8 mouse cellular contexts compared by ENCODE assay signal in genomic region chr1:133953261-133953742, GRCm38 (mm10). TPM values are rescaled to one million over a fixed set of nuclear protein-coding genes. Genes with fewer than 3 reads are reported as not detected.
DNase-seq lines count a peak whose midpoint lies in the region; ATAC-seq and TF ChIP-seq lines count a peak whose summit lies in the region.

No protein-coding gene starts in this region.

- H3K79me2 ChIP-seq in C2C12 (ENCODE audit: control insufficient read depth, insufficient read depth): no peaks in the 10 kb centered on the region

- H3K4me1 ChIP-seq in hindbrain, embryonic 13.5 days (replicated peaks): peaks cover 9% of the 10 kb centered on the region
- H3K4me1 ChIP-seq in hindbrain, embryonic 12.5 days: peaks cover 9% of the 10 kb centered on the region; the same call in 1 of the 2 replicates
- no peaks in the 10 kb centered on the region for H3K4me1 ChIP-seq in forebrain, embryonic 15.5 days
- peaks cover 5% of the 10 kb centered on the region; the same call in 1 of the 2 replicates for H3K4me1 ChIP-seq in kidney, embryonic 14.5 days (ENCODE audit: control insufficient read depth, insufficient read depth, low read length)

- H3ac ChIP-seq in C2C12 (ENCODE audit: control insufficient read depth, insufficient read length, low read depth): no peak overlapping the region

- no peak for TF ChIP-seq CTCF in C2C12 (IDR thresholded peaks at IDR 0.05; ENCODE audit: control insufficient read depth, insufficient read depth, insufficient read length)

- H3K9me3 ChIP-seq in hindbrain, embryonic 13.5 days: no peaks in the 10 kb centered on the region
- no peaks in the 10 kb centered on the region for H3K9me3 ChIP-seq in hindbrain, embryonic 12.5 days (replicated peaks)
- H3K9me3 ChIP-seq in forebrain, embryonic 15.5 days: no peaks in the 10 kb centered on the region
- no peaks in the 10 kb centered on the region for H3K9me3 ChIP-seq in kidney, embryonic 14.5 days (ENCODE audit: control insufficient read depth, low read length)

- no peak overlapping the region for H3K4me2 ChIP-seq in hindbrain, embryonic 13.5 days
- H3K4me2 ChIP-seq in hindbrain, embryonic 12.5 days (replicated peaks): no peak overlapping the region
- no peak overlapping the region for H3K4me2 ChIP-seq in forebrain, embryonic 15.5 days (replicated peaks)
- no peak overlapping the region for H3K4me2 ChIP-seq in kidney, embryonic 14.5 days (replicated peaks; ENCODE audit: low read depth, low read length)

- no peaks in the 10 kb centered on the region for H3K79me3 ChIP-seq in C2C12 (ENCODE audit: low read depth)

- DNase-seq in cerebellum, adult 11 months: peak; percentile 61
- DNase-seq in heart, postnatal 25 days (ENCODE audit: low spot score): peak; percentile 34
- DNase-seq in spleen, postnatal 4 days (ENCODE audit: low spot score in 2 of 2): no peak

- ATAC-seq in hindbrain, embryonic 13.5 days (ENCODE audit: low FRiP score): no peak
- ATAC-seq in hindbrain, embryonic 12.5 days (ENCODE audit: low FRiP score): no peak
- no peak for ATAC-seq in forebrain, embryonic 15.5 days (replicated peaks)
- ATAC-seq in kidney, embryonic 14.5 days (ENCODE audit: low FRiP score, low TSS enrichment): no peak

- 51% methylated on average over 9 of the region's 9 CpGs for WGBS in hindbrain, embryonic 13.5 days
- 50% methylated on average over 9 of the region's 9 CpGs for WGBS in hindbrain, embryonic 12.5 days
- 55% methylated on average over 9 of the region's 9 CpGs for WGBS in forebrain, embryonic 15.5 days
- 18% methylated on average over 9 of the region's 9 CpGs for WGBS in kidney, embryonic 14.5 days

- no peaks in the 10 kb centered on the region for H3K27me3 ChIP-seq in hindbrain, embryonic 13.5 days
- no peaks in the 10 kb centered on the region for H3K27me3 ChIP-seq in hindbrain, embryonic 12.5 days
- H3K27me3 ChIP-seq in C2C12 (ENCODE audit: control insufficient read depth, insufficient read depth, insufficient read length): no peaks in the 10 kb centered on the region
- H3K27me3 ChIP-seq in forebrain, embryonic 15.5 days: no peaks in the 10 kb centered on the region
- peaks cover 3% of the 10 kb centered on the region; the same call in 1 of the 2 replicates for H3K27me3 ChIP-seq in kidney, embryonic 14.5 days (ENCODE audit: control insufficient read depth, insufficient read depth, low read length)

- intact Hi-C loops in heart, postnatal 25 days (cut with DNase I): no loop called here

- H3K4me3 ChIP-seq in hindbrain, embryonic 13.5 days: no peak overlapping the region
- H3K4me3 ChIP-seq in hindbrain, embryonic 12.5 days: no peak overlapping the region
- no peak overlapping the region for H3K4me3 ChIP-seq in C2C12 (ENCODE audit: insufficient read depth, poor library complexity, severe bottlenecking)
- no peak overlapping the region for H3K4me3 ChIP-seq in forebrain, embryonic 15.5 days
- H3K4me3 ChIP-seq in kidney, embryonic 14.5 days (ENCODE audit: low read length): no peak overlapping the region

- H3K27ac ChIP-seq in hindbrain, embryonic 13.5 days: peak overlapping the region; percentile 62
- no peak overlapping the region; the same call in 1 of the 2 replicates for H3K27ac ChIP-seq in hindbrain, embryonic 12.5 days
- no peak overlapping the region for H3K27ac ChIP-seq in forebrain, embryonic 15.5 days (replicated peaks)
- H3K27ac ChIP-seq in kidney, embryonic 14.5 days (ENCODE audit: low read depth, low read length): no peak overlapping the region

- H3K9ac ChIP-seq in hindbrain, embryonic 13.5 days: no peak overlapping the region
- H3K9ac ChIP-seq in hindbrain, embryonic 12.5 days: no peak overlapping the region; the same call in 1 of the 2 replicates
- no peak overlapping the region for H3K9ac ChIP-seq in forebrain, embryonic 15.5 days (replicated peaks)
- H3K9ac ChIP-seq in kidney, embryonic 14.5 days (ENCODE audit: low read depth, low read length): no peak overlapping the region

- H3K36me3 ChIP-seq in hindbrain, embryonic 13.5 days: no peaks in the 10 kb centered on the region
- no peaks in the 10 kb centered on the region for H3K36me3 ChIP-seq in hindbrain, embryonic 12.5 days
- H3K36me3 ChIP-seq in C2C12 (ENCODE audit: control insufficient read depth, insufficient read depth): no peaks in the 10 kb centered on the region
- H3K36me3 ChIP-seq in forebrain, embryonic 15.5 days: no peaks in the 10 kb centered on the region
- no peaks in the 10 kb centered on the region for H3K36me3 ChIP-seq in kidney, embryonic 14.5 days (ENCODE audit: control insufficient read depth, insufficient read depth, low read length)

TF ChIP-seq in C2C12, 6 proteins besides CTCF, POLR2A, EP300 and RAD21:
- TF ChIP-seq CEBPB (IDR thresholded peaks at IDR 0.05; ENCODE audit: low read depth) (peak; percentile 97), FOSL1 (IDR thresholded peaks at IDR 0.05; ENCODE audit: insufficient read depth, low read length, poor library complexity, severe bottlenecking) (no peak)
TF ChIP-seq in C2C12: peak in this region for 1.

RNA-seq across cellular contexts. Expression of gene Prelp, which starts 32.1 kb away (rescaled TPM):
- 10.2 and 14.8 TPM in 2 replicates for polyA plus RNA-seq in hindbrain, embryonic 13.5 days (2015; fragmentation: Nextera tagmentation; extraction: Ambion mirVana)
- polyA plus RNA-seq in hindbrain, embryonic 12.5 days (2016; fragmentation: Nextera tagmentation; extraction: Ambion mirVana): 7.2 and 10.5 TPM in 2 replicates
- 0.07 TPM for polyA plus RNA-seq in C2C12 (2012; fragmentation: generic; extraction: Trizol)
- 10 to 100 TPM; 30.4 to 36.3 TPM for total RNA-seq in heart, postnatal 25 days (2021)
- polyA plus RNA-seq in forebrain, embryonic 15.5 days (2015; fragmentation: Nextera tagmentation; extraction: Ambion mirVana): 3.8 and 4.2 TPM in 2 replicates
- 0.39 and 0.84 TPM in 2 replicates for polyA plus RNA-seq in kidney, embryonic 14.5 days (2014; fragmentation: Nextera tagmentation; extraction: Ambion mirVana)

RNA-seq across cellular contexts. Expression of gene Optc, which starts 45.5 kb away (rescaled TPM):
- 2.7 and 3.6 TPM in 2 replicates for polyA plus RNA-seq in hindbrain, embryonic 13.5 days (2015; fragmentation: Nextera tagmentation; extraction: Ambion mirVana)
- 2.0 and 4.0 TPM in 2 replicates for polyA plus RNA-seq in hindbrain, embryonic 12.5 days (2016; fragmentation: Nextera tagmentation; extraction: Ambion mirVana)
- 0.27 TPM for polyA plus RNA-seq in C2C12 (2012; fragmentation: generic; extraction: Trizol)
- under 1 TPM; 0.36 to 0.42 TPM for total RNA-seq in heart, postnatal 25 days (2021)
- polyA plus RNA-seq in forebrain, embryonic 15.5 days (2015; fragmentation: Nextera tagmentation; extraction: Ambion mirVana): 1.6 and 2.2 TPM in 2 replicates
- polyA plus RNA-seq in kidney, embryonic 14.5 days (2014; fragmentation: Nextera tagmentation; extraction: Ambion mirVana): 0.26 TPM in 1 of 2 replicates, not detected in the other

Comparison
In these comparisons a context has a peak if more than half of its experiments do, and no peak if none do; other contexts are left out.
1. DNase-seq: peak in cerebellum, adult 11 months (single experiment) and heart, postnatal 25 days (single experiment); none in spleen, postnatal 4 days (0 of 2).